Mouse (Mus musculus): Measurements from ENCODE around the gene Col20a1. TPM values are rescaled to one million over a fixed set of nuclear protein-coding genes. Genes with fewer than 3 reads are reported as not detected.

Gene Col20a1
- total RNA-seq, 2 experiments from 2014 or later, result 11.1 to 13.1 TPM

- peak; percentile 52 to 77 for DNase-seq (ENCODE audit: low spot score in 2 of 2)
Observed at GRCm38 (mm10) chr2:181060127-181060526, 73.8 kb downstream of the Col20a1 start.

DNA sequence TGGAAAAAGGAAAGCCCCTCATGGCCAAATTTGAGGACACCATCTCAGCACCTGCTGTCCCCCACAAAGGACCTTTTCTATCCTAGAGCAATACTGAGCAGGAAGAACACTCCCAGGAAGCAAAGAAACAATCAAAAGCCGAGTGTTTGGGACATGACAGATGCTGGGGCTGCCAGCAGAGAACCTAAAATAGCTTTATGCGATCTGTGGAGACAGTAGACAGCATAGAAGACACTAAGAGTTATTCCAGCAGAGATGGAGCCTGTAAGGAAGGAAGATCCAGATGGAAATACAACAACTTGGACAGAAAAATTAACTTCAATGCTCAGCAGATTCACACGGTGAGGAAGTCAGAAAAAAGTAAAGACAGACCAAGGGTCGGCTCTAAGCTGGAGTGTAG, 79.5 kb downstream of the Col20a1 start:
- DNase-seq (ENCODE audit: low spot score in 2 of 2), result no peak

Other genes with a start within 250 kb of the Col20a1 start
- not detected for gene Bhlhe23, start 209.6 kb upstream of the Col20a1 start, total RNA-seq (2021)
- gene Ythdf1, start 65.6 kb upstream of the Col20a1 start, total RNA-seq (2021), result 10 to 100 TPM; 42.2 to 48.3 TPM
- not detected for gene Birc7, start 57.5 kb upstream of the Col20a1 start, total RNA-seq (2021)
- gene Nkain4, start 31.8 kb upstream of the Col20a1 start, total RNA-seq (2021), result 1 to 10 TPM; 2.5 to 3.6 TPM
- gene Arfgap1, start 19.3 kb upstream of the Col20a1 start, total RNA-seq (2021), result 10 to 100 TPM; 69.0 to 73.9 TPM
- 1 to 10 TPM; 2.9 to 3.8 TPM for gene Chrna4, start 57.0 kb downstream of the Col20a1 start, total RNA-seq (2021)
- gene Kcnq2, start 148.8 kb downstream of the Col20a1 start, total RNA-seq (2021), result not detected
- gene Eef1a2, start 170.5 kb downstream of the Col20a1 start, total RNA-seq (2021), result 100 to 1,000 TPM; 639 to 677 TPM
- gene Ppdpf, start 200.7 kb downstream of the Col20a1 start, total RNA-seq (2021), result 10 to 100 TPM; 67.4 to 71.2 TPM
- gene Ptk6, start 216.3 kb downstream of the Col20a1 start, total RNA-seq (2021), result under 1 TPM in 1 of 2 experiments, not detected in 1; 0.10 TPM
- gene Srms, start 226.7 kb downstream of the Col20a1 start, total RNA-seq (2021), result not detected
- not detected for gene Fndc11, start 233.5 kb downstream of the Col20a1 start, total RNA-seq (2021)

Measured in gastrocnemius, postnatal 4 days (tissue).